Mouse (Mus musculus) megakaryocyte-erythroid progenitor cell, adult 5-6 weeks (primary cell): ENCODE results near the gene Fam102a. TPM values are rescaled to one million over a fixed set of nuclear protein-coding genes. Genes with fewer than 3 reads are reported as not detected.
A peak's percentile ranks its signal among the peaks of the same experiment; 100 is the strongest.

Experiments used
- ATAC-seq: replicated peaks from 2 replicates; pipeline ENCODE4 v1.8.0; 2016; ENCODE audit warnings: mild to moderate bottlenecking, inconsistent platforms; ENCODE audit not compliant: severe bottlenecking, poor library complexity, low FRiP score, low TSS enrichment
- total RNA-seq, 2 experiments: library from RNA; stranded (forward) in 1 of 2; stranded (reverse) in 1 of 2; fragments of 200-1000, 215-1000 nt in 1 of 2; fragments of >200 nt in 1 of 2; fragmentation: Nextera tagmentation in 1 of 2; gene quantifications; 2 replicates each; pipeline ENCODE4 v1.2.3; 2014 to 2017

Fam102a gene
- total RNA-seq, 2 experiments from 2014 or later, result 1.5 to 2.3 TPM

DNA sequence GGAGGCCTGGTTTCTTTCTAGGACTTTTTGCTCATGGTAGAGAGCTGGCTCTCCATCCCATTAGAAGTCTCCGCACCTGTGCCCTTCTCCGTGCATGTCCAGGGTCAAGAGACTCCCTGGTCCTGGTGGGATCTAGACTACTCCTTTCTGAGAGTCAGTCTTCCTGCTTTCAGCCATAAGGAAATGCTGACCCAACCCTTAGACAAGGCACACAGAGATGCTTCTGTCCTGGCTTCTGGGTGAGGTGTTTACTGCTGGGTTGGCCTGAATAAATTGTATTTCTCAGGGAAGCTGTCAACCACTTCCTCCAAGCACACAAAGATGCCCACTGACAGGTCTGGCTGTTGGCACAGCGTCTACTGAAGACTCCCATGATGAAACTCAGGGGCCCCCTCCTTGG is 64.3 kb downstream of the Fam102a start, which contains the start of gene St6galnac6:
St6galnac6 (plus strand) TSS at position 301 of the 400 bp plus-strand sequence.
- no peak for ATAC-seq

DNA sequence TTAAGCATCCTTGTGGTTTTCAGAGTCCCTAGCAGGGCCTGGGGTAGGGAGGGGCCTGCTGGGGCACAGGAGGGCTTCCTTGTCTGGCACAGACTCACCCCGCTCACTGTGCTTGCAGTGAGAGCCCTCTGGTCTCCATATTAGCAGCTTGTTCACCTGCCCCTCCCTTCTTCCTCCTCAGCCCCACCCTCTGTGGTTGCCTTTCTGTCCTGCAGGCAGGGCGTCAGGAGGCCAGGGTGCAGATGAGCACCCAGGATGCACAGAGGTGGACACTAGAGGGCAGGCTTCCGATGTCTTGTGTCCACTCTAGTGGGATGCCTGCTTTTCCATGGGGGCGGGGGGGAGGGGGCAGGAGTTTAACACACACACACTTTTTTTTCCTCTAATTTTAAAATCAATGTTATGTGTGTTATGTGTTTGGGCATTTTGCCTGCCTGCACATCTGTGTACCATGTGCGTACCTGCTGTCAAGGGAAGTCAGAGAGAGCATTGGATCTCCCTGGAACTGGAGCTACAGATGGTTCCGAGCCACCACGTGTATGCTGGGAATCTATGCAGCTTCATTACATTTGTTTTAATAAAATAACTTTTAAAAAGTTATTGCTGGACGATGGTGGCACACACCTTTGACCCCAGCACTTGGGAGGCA is 66.4 kb downstream of the Fam102a start:
- peak; percentile 81 for ATAC-seq

DNA sequence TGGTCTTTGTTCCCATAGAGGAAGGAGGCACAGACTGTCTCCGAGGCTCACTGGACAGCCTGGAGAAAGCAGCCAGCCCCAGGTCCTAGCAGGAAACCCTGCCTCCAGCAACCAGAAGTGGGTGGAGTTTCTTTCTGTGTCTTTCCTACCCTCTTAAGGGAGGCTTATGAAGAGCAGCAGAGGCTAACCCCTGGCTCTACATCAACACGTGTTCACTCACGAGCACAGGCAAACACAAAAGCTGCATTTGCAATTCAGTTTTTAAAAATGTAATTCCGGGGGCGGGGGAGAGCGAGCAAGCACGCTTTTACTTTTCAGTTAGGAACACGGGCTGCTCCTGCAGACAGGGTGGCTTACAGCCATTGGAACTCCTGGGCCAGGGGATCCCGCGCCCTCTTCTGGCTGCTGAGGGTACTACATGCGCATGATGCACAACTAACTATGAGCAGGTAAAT is 67.5 kb downstream of the Fam102a start:
- peak; percentile 60 for ATAC-seq

DNA sequence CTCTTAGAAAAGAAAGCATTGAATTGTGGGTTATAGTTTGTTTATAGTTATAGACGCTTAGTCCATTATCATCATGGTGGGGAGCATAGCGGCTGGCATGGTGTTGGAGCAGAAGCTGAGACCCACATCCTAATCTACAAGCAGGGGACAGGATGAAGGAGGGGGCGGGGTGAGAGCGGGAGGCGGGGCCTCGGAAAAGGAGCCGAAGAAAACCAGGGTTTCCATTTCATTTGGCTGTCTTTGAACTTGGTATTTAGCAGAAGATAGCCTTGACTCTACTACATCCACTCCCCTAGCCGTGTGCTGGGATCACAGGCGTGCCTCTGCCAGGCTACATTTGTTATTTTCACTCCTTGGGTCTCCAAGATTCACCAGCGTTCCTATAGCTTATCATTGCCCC is 69.5 kb downstream of the Fam102a start:
- no peak for ATAC-seq

DNA sequence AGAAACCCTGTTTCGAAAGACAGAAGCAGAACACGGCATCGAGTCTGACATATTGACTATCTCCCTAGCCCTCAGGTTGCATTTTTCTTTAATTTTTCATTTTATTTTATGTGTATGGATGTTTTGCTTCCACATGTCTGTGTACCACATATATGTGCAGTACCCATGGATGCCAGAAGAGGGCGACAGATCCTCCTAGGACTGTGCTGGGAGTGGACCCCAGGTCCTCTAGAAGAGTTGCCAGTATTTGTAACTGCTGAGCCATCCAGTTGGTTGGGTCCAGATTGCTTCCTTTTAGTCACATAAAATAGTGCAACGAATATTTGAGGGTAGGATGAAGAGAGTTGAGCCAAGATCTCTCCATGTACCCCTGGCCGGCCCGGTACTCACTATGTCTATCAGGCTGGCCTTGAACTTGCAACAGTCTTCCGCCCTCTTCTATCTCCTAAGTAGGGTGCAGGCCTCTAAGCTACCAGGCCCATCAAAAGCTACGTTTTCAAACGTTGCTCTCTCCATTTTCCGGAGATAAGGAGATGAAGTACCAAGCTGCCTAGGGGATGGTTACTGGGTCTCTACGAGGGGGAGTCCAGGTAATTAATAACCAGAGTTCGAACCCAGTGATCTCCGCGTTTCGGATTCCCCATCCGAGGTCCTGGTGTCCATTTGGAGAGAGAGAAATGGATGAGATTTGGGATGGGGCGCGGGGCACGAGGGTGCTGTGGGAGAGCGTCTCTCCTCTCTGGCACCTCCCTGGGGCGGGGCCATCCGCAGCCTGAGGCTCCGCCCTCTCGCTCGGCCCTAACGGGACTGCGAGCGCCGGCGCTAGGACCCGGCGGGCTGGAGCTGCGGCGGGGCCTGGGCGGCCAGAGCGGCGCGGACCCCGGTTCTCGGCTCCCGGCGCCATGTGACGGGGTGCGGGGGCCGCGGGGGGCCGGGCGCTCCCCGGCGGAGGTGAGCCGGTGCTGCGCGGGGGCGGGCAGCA is 71.3 kb downstream of the Fam102a start:
- ATAC-seq, result peak; percentile 57; the same call in 1 of the 2 replicates

DNA sequence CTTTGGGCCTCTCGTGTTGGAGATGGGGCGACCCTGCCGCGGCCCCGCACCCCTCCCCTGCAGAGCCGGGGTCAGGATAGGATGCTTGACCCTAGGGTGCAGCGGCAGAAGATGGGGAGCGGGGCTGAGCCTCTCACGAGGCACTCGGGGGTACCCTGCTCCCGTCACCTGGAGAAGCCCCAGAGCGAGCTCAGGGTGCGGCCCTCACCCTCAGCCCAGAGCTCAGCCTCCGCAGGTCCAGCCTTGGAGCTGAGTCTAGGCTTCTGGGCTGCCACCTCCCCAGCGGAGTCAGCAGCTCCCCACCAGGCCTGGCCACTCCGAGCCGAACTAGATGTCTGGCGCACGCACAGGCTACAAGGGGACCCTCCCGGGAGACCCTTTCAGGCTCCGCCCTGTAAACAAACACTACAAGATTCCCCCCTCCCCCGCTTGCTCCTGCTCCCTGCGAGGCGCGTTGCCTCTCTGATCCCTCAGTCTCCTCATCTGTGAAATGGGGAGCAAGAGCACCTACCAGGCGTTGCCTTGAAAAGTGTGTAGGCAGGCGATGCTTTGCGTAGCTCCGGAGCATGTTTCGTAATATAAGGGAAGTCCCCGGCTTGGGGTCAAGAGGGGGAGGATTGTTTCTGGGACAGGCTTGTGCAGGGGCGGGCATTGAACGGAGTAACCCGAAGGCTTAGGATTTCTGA is 72.3 kb downstream of the Fam102a start:
- peak; percentile 32 for ATAC-seq

DNA sequence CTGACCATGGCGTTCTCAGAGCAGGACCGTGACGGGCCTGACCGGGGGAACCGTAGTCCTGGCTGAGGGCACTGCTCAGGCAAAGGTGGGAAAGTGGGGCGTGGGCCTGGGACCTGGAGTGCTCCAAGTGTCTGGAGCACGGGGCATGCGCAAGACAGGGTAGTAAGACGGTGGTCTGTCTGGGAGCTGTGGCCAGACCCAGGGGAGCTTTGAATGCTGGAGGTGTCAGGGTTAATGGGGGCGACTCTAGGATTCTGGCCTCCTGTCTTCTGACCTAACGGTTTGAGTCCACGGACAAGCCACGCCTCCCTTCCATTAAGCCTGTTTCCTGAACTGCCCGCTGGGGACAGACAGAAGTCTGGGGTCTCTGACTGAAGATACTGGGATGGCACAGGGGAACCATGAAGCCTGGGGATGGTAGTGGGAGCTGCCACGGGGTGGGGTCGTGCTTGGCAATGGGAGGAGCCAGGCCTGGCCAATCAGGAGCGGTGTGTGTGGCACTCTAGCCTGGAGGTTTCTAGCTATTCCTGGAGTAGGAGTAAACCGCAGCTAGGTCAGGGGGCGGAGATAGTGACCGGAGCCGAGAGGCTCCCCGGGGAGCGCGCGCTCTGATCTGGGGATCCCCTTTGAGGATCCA is 73.1 kb downstream of the Fam102a start:
- peak; percentile 64 for ATAC-seq

DNA sequence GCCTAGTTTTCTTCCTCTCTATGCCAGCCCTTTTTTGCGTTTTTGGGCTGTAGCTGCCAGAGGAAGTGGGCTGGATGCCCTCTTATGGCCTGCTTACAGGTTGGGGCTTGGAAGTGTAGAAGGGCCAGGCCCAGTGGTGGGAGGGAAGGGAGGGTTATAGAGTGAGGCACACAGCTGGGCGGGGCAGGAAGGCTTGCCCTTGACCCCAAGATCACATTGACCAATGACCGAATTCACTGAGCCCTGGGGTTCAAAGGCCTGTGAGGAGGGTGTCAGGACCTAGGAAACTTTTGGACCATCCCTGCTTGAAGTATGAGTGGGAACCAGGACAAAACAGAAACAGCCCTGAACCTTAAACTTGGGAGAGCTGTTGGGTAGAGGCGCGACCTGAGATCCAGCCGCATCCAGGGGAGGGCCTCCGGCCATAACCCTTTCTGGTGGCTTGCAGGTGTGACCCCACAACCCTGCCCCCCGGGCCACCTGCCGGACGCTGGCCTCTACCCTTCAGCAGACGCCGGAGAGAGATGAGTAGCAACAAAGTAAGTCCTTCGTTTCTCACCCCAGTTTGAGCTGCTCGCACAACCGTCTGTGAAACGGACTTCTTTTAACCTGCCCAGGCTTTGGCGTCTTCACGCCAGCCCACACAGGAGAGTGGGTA is 73.8 kb downstream of the Fam102a start:
- no peak for ATAC-seq

DNA sequence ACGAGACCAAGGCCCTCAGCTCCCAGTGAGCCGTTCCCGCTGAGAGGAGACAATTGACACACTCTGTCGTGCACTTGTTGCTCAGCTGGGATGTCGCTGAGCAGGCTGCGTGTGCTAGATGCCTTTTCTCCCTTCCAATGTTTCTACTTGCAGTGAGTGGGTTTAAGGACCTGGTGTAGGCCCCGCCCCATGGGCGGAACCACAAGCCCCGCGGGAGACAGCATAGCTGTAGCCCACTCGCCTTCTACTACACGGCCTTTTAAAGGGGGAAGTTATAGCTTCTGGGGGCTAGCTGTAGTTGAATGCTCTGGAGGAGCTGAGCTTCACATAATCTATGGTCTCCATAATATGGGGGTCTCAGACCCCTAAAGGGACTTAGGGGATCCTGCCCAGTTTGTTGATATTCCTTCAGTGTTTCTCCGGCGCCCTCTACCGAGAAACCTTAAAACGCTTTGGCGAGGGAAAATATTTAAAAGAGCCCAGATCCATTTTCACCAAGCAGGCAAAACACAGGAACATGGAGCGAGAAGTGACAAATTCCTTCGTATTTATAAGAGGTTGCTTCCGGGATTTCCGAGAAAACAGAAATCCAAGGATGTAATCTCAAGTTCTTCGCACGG is 75.6 kb downstream of the Fam102a start:
- ATAC-seq, result no peak

DNA sequence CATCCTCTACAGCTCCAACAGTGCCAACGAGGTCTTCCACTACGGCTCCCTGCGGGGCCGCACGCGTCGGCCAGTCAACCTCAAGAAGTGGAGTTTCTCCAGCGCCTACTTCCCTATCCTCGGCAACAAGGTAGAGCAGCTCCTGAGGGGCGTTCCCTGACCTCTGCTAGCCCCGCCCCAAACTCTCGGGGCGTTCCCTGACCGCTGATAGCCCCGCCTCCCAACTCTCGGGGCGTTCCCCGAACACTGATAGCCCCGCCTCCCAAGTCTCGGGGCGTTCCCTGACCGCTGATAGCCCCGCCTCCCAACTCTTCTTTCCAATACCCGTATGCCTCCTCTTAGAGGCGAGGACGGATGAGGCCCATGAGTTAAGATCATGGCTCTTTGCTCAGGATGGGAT is 77.1 kb downstream of the Fam102a start:
- no peak for ATAC-seq

DNA sequence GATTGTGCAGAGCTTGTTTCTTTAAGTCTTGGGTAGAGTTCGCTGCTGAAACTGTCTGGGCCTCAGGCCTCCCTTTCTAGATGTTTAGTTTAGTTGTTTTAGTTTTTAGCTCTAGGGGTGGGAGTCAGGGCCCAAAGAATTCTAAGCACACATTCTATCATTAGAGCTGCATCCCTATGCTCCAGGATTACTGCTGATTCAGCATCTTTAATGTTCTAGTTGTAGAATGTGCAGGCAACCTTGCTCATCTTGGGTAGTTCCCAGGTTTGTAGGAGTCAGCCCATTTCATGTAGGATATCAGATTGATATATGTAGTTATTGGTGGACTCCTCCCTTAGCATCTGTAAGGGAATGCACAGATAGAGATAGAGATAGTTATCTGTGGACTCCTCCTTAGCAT is 82.0 kb downstream of the Fam102a start:
- ATAC-seq, result no peak

DNA sequence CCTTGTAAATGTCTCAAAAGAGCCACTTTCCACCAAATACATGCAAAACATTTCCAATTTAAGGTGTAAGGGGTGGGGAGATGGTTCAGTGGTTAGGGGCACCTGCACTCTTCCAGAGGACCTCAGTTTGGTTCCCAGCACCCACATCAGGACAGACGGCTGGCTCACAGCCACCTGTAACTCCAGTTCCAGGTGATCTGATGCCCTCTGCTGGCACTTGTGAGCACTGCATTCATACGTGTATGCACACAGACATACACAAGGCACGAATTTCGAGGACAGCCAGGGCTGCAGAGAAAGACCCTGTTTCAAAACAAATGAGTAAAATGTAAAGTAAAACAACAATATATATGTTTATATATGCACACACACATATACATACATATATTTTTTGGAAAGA is 82.5 kb downstream of the Fam102a start:
- no peak for ATAC-seq

DNA sequence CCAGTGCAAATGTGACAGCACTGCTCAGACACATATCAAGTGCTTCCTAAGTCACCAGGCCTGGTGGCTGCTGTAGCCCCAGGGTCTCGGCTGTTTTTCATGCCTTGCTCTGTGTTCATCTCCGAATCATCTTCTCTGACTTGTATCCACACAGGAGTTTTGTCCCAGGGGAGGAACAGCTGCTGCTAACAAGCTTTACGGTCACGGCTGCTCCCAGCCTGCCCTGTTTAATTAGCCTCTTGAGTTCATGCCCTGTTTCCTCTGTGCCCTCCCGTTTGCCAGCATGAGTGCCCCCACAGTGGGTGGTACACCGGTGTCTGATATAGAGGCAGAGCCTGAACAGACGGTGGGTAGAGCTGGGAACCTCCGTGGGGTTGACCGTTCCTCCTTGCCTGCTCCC is 82.9 kb downstream of the Fam102a start:
- no peak for ATAC-seq

Other genes with a start within 250 kb of the Fam102a start
- gene Golga2, start 247.9 kb upstream of the Fam102a start, total RNA-seq (2014; fragmentation: Nextera tagmentation), result 34.8 and 39.0 TPM in 2 replicates
- 41.6 and 44.5 TPM in 2 replicates for gene Golga2, start 247.9 kb upstream of the Fam102a start, total RNA-seq (2017)
- 309 and 320 TPM in 2 replicates for gene Swi5, start 247.3 kb upstream of the Fam102a start, total RNA-seq (2014; fragmentation: Nextera tagmentation)
- 438 and 550 TPM in 2 replicates for gene Swi5, start 247.3 kb upstream of the Fam102a start, total RNA-seq (2017)
- 140 and 155 TPM in 2 replicates for gene Ciz1, start 183.0 kb upstream of the Fam102a start, total RNA-seq (2014; fragmentation: Nextera tagmentation)
- 41.0 and 87.4 TPM in 2 replicates for gene Ciz1, start 183.0 kb upstream of the Fam102a start, total RNA-seq (2017)
- not detected in 2 replicates for gene Dnm1, start 182.0 kb upstream of the Fam102a start, total RNA-seq (2014; fragmentation: Nextera tagmentation)
- not detected in 2 replicates for gene Dnm1, start 182.0 kb upstream of the Fam102a start, total RNA-seq (2017)
- gene 1110008P14Rik, start 153.4 kb upstream of the Fam102a start, total RNA-seq (2014; fragmentation: Nextera tagmentation), result 24.6 and 41.0 TPM in 2 replicates
- 15.8 and 18.7 TPM in 2 replicates for gene 1110008P14Rik, start 153.4 kb upstream of the Fam102a start, total RNA-seq (2017)
- gene Lcn2, start 147.1 kb upstream of the Fam102a start, total RNA-seq (2014; fragmentation: Nextera tagmentation), result 98.8 TPM in 1 of 2 replicates, not detected in the other
- 4.9 and 19.5 TPM in 2 replicates for gene Lcn2, start 147.1 kb upstream of the Fam102a start, total RNA-seq (2017)
- gene Ptges2, start 139.4 kb upstream of the Fam102a start, total RNA-seq (2014; fragmentation: Nextera tagmentation), result 10.3 and 11.2 TPM in 2 replicates
- gene Ptges2, start 139.4 kb upstream of the Fam102a start, total RNA-seq (2017), result 14.4 and 18.4 TPM in 2 replicates
- 3.6 and 4.1 TPM in 2 replicates for gene Naif1, start 84.9 kb upstream of the Fam102a start, total RNA-seq (2014; fragmentation: Nextera tagmentation)
- 2.7 and 3.0 TPM in 2 replicates for gene Naif1, start 84.9 kb upstream of the Fam102a start, total RNA-seq (2017)
- 9.5 and 12.2 TPM in 2 replicates for gene Slc25a25, start 83.9 kb upstream of the Fam102a start, total RNA-seq (2014; fragmentation: Nextera tagmentation)
- 4.0 and 34.6 TPM in 2 replicates for gene Slc25a25, start 83.9 kb upstream of the Fam102a start, total RNA-seq (2017)
- gene Dpm2, start 35.5 kb downstream of the Fam102a start, total RNA-seq (2014; fragmentation: Nextera tagmentation), result 94.2 and 108 TPM in 2 replicates
- 33.0 and 38.5 TPM in 2 replicates for gene Dpm2, start 35.5 kb downstream of the Fam102a start, total RNA-seq (2017)
- gene Pip5kl1, start 39.5 kb downstream of the Fam102a start, total RNA-seq (2014; fragmentation: Nextera tagmentation), result not detected in 2 replicates
- 0.23 TPM in 1 of 2 replicates, not detected in the other for gene Pip5kl1, start 39.5 kb downstream of the Fam102a start, total RNA-seq (2017)
- gene 9430097D07Rik, start 40.4 kb downstream of the Fam102a start, total RNA-seq (2014; fragmentation: Nextera tagmentation), result not detected in 2 replicates
- 0.75 TPM in 1 of 2 replicates, not detected in the other for gene 9430097D07Rik, start 40.4 kb downstream of the Fam102a start, total RNA-seq (2017)
- gene St6galnac4, start 51.8 kb downstream of the Fam102a start, total RNA-seq (2014; fragmentation: Nextera tagmentation), result 21.5 and 29.8 TPM in 2 replicates
- 22.3 and 22.7 TPM in 2 replicates for gene St6galnac4, start 51.8 kb downstream of the Fam102a start, total RNA-seq (2017)
- 13.8 and 19.1 TPM in 2 replicates for gene St6galnac6, start 64.4 kb downstream of the Fam102a start, total RNA-seq (2014; fragmentation: Nextera tagmentation)
- 6.5 and 12.9 TPM in 2 replicates for gene St6galnac6, start 64.4 kb downstream of the Fam102a start, total RNA-seq (2017)
- 1.7 and 2.4 TPM in 2 replicates for gene Ak1, start 86.4 kb downstream of the Fam102a start, total RNA-seq (2014; fragmentation: Nextera tagmentation)
- 1.2 and 8.0 TPM in 2 replicates for gene Ak1, start 86.4 kb downstream of the Fam102a start, total RNA-seq (2017)
- gene Eng, start 111.3 kb downstream of the Fam102a start, total RNA-seq (2014; fragmentation: Nextera tagmentation), result 97.0 and 99.9 TPM in 2 replicates
- 10.8 and 21.3 TPM in 2 replicates for gene Eng, start 111.3 kb downstream of the Fam102a start, total RNA-seq (2017)
- 94.2 and 96.1 TPM in 2 replicates for gene Fpgs, start 168.8 kb downstream of the Fam102a start, total RNA-seq (2014; fragmentation: Nextera tagmentation)
- 45.7 and 66.1 TPM in 2 replicates for gene Fpgs, start 168.8 kb downstream of the Fam102a start, total RNA-seq (2017)
- 95.7 and 133 TPM in 2 replicates for gene Cdk9, start 177.7 kb downstream of the Fam102a start, total RNA-seq (2014; fragmentation: Nextera tagmentation)
- 29.6 and 46.5 TPM in 2 replicates for gene Cdk9, start 177.7 kb downstream of the Fam102a start, total RNA-seq (2017)
- gene Sh2d3c, start 185.7 kb downstream of the Fam102a start, total RNA-seq (2014; fragmentation: Nextera tagmentation), result 2.5 and 5.4 TPM in 2 replicates
- 1.1 and 1.4 TPM in 2 replicates for gene Sh2d3c, start 185.7 kb downstream of the Fam102a start, total RNA-seq (2017)
- gene 6330409D20Rik, start 205.7 kb downstream of the Fam102a start, total RNA-seq (2014; fragmentation: Nextera tagmentation), result not detected in 2 replicates
- gene 6330409D20Rik, start 205.7 kb downstream of the Fam102a start, total RNA-seq (2017), result not detected in 2 replicates
- gene Tor2a, start 221.9 kb downstream of the Fam102a start, total RNA-seq (2014; fragmentation: Nextera tagmentation), result 29.8 and 30.9 TPM in 2 replicates
- gene Tor2a, start 221.9 kb downstream of the Fam102a start, total RNA-seq (2017), result 17.1 and 17.4 TPM in 2 replicates
- not detected in 2 replicates for gene Ttc16, start 240.3 kb downstream of the Fam102a start, total RNA-seq (2014; fragmentation: Nextera tagmentation)
- gene Ttc16, start 240.3 kb downstream of the Fam102a start, total RNA-seq (2017), result 1.6 TPM in 1 of 2 replicates, not detected in the other
- gene Ptrh1, start 240.5 kb downstream of the Fam102a start, total RNA-seq (2014; fragmentation: Nextera tagmentation), result 5.2 and 6.9 TPM in 2 replicates
- gene Ptrh1, start 240.5 kb downstream of the Fam102a start, total RNA-seq (2017), result 0.46 and 3.9 TPM in 2 replicates
- gene Cfap157, start 249.1 kb downstream of the Fam102a start, total RNA-seq (2014; fragmentation: Nextera tagmentation), result not detected in 2 replicates
- gene Cfap157, start 249.1 kb downstream of the Fam102a start, total RNA-seq (2017), result not detected in 2 replicates